Mouse (Mus musculus): ENCODE data around the gene Rbms2.

DNA sequence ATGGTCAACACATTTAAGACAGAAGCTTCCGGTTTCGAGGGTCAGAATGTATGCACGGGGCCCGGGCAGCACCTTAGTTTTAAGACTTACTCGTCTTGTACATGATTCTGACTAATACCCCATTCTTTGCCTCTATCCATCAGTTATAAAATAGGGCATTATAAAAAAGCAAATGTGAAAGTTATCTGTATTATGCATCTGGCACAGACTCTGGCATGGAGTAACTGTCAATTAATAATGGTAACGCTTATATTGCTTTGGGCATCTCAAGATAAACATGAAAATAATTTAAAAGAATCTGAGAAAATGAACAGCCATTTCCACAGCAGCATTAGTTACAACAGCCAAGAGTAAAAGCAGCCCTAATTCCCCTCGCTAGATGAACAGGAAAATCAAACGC is 47.9 kb upstream of the Rbms2 start:
- TF ChIP-seq CTCF (IDR thresholded peaks at IDR 0.05) (no peak), POLR2A (IDR thresholded peaks at IDR 0.05; ENCODE audit: insufficient read depth, low read depth, low read length) (no peak)
